Mouse (Mus musculus) retina, postnatal 1 day (tissue): ENCODE data around the gene Gm10521.
A peak's percentile ranks its signal among the peaks of the same experiment; 100 is the strongest.
"Not testable (repeated sequence)": the region's sequence is repeated elsewhere in the genome, so short reads cannot be mapped to it uniquely, and the experiment has no call there.

Experiments
- DNase-seq: peaks from one replicate; pipeline ENCODE4 v3.0.0-alpha.2; 2012

Gm10521 gene

GRCm38 (mm10) chr1:171895364-171895763 lies at the start of gene Gm10521:
Gene Gm10521, plus strand, starts transcription at chr1:171895664.
- DNase-seq = not testable (repeated sequence)

GRCm38 (mm10) chr1:171848201-171848600 lies 47.3 kb upstream of the Gm10521 start:
- DNase-seq = no peak

GRCm38 (mm10) chr1:171848757-171849156 lies 46.7 kb upstream of the Gm10521 start:
- no peak for DNase-seq

GRCm38 (mm10) chr1:171849454-171849853 lies 46.0 kb upstream of the Gm10521 start:
- no peak for DNase-seq

- no peak for DNase-seq
Measured at GRCm38 (mm10) chr1:171865467-171865866, 30.0 kb upstream of the Gm10521 start.

- no peak for DNase-seq
Measured at GRCm38 (mm10) chr1:171886989-171887388, 8.5 kb upstream of the Gm10521 start.

GRCm38 (mm10) chr1:171904011-171904410 lies 8.5 kb downstream of the Gm10521 start:
- no peak for DNase-seq

GRCm38 (mm10) chr1:171915638-171916458 lies 20.4 kb downstream of the Gm10521 start:
- DNase-seq = no peak

- DNase-seq = no peak
Measured at GRCm38 (mm10) chr1:171917305-171918039, 22.0 kb downstream of the Gm10521 start, which contains the start of gene Slamf6. Gene Slamf6, plus strand, starts transcription at chr1:171917515.

GRCm38 (mm10) chr1:171918136-171918920 lies 22.9 kb downstream of the Gm10521 start:
- no peak for DNase-seq

- no peak for DNase-seq
Measured at GRCm38 (mm10) chr1:171919193-171919592, 23.7 kb downstream of the Gm10521 start.

GRCm38 (mm10) chr1:171919901-171920510 lies 24.5 kb downstream of the Gm10521 start:
- DNase-seq = no peak

GRCm38 (mm10) chr1:171920989-171921621 lies 25.6 kb downstream of the Gm10521 start:
- DNase-seq = no peak

GRCm38 (mm10) chr1:171921641-171922040 lies 26.2 kb downstream of the Gm10521 start:
- no peak for DNase-seq

GRCm38 (mm10) chr1:171922844-171923243 lies 27.4 kb downstream of the Gm10521 start:
- DNase-seq = no peak

GRCm38 (mm10) chr1:171924900-171925299 lies 29.4 kb downstream of the Gm10521 start:
- no peak for DNase-seq

- DNase-seq = peak; percentile 4
Measured at GRCm38 (mm10) chr1:171933851-171934250, 38.4 kb downstream of the Gm10521 start.

- DNase-seq = no peak
Measured at GRCm38 (mm10) chr1:171938952-171939948, 43.8 kb downstream of the Gm10521 start.

GRCm38 (mm10) chr1:171940626-171941025 lies 45.2 kb downstream of the Gm10521 start:
- DNase-seq = no peak

GRCm38 (mm10) chr1:171946447-171946995 lies 51.1 kb downstream of the Gm10521 start:
- DNase-seq = peak; percentile 82
